Mouse (Mus musculus): Measurements from ENCODE around the gene Cttnbp2nl.

- TF ChIP-seq CTCF (IDR thresholded peaks at IDR 0.05; ENCODE audit: insufficient read depth, low read depth, low read length) (no peak), POLR2A (IDR thresholded peaks at IDR 0.05; ENCODE audit: insufficient read depth, low read depth, low read length) (no peak)
Measured at GRCm38 (mm10) chr3:105075796-105076195, 22.9 kb upstream of the Cttnbp2nl start.

Measured in olfactory bulb, adult 2 months (tissue).